Mouse (Mus musculus) ES-E14 (cell line): Measurements from ENCODE around the gene Macf1. TPM values are rescaled to one million over a fixed set of nuclear protein-coding genes. Genes with fewer than 3 reads are reported as not detected.

Experiments used
- DNase-seq: peaks from one replicate; pipeline ENCODE4 v3.0.0-alpha.2; 2013; ENCODE audit warnings: low read depth, low spot score
- H3K27ac ChIP-seq: 2 replicates; pipeline ENCODE4 v1.5.1; 2012; ENCODE audit warnings: low read depth, mild to moderate bottlenecking, low read length, moderate library complexity, mixed read lengths; ENCODE audit not compliant: poor library complexity, insufficient read depth, severe bottlenecking
- H3K36me3 ChIP-seq: 2 replicates; pipeline ENCODE4 v1.6.1; 2012; ENCODE audit warnings: mild to moderate bottlenecking, low read length, moderate library complexity, mixed read lengths; ENCODE audit not compliant: control insufficient read depth, poor library complexity, insufficient read depth, severe bottlenecking
- H3K4me1 ChIP-seq, 2 experiments: fragments of 150-350 bp in 1 of 2; sonication (generic) in 1 of 2; 2 replicates each; pipeline ENCODE4 v1.6.1; 2012; ENCODE audit warnings: low read length in 2 of 2, mild to moderate bottlenecking in 1 of 2, mixed read lengths in 1 of 2; ENCODE audit not compliant: control insufficient read depth in 2 of 2, insufficient read depth in 2 of 2, poor library complexity in 1 of 2
- H3K4me3 ChIP-seq, 2 experiments: fragments of 150-350 bp in 1 of 2; sonication (generic) in 1 of 2; 2 replicates each; pipeline ENCODE4 v1.5.1; 2012; ENCODE audit warnings: low read length in 2 of 2, low read depth in 1 of 2, mild to moderate bottlenecking in 1 of 2, mixed read lengths in 1 of 2; ENCODE audit not compliant: insufficient read depth in 1 of 2, poor library complexity in 1 of 2, severe bottlenecking in 1 of 2
- H3K9ac ChIP-seq: 2 replicates; pipeline ENCODE4 v1.6.1; 2012; ENCODE audit warnings: low read depth, mild to moderate bottlenecking, low read length, mixed read lengths; ENCODE audit not compliant: poor library complexity, insufficient read depth, severe bottlenecking
- H3K9me3 ChIP-seq: fragments of 150-350 bp; sonication (generic); 2 replicates; pipeline ENCODE4 v1.6.1; 2012; ENCODE audit warnings: low read depth, mild to moderate bottlenecking, low read length; ENCODE audit not compliant: control insufficient read depth, insufficient read depth
- CHD2 ChIP-seq: IDR thresholded peaks from 2 replicates; pipeline ENCODE4 v1.6.1; 2014; ENCODE audit warnings: mild to moderate bottlenecking, low read depth, low read length, inconsistent platforms
- HCFC1 ChIP-seq: IDR thresholded peaks from 2 replicates; pipeline ENCODE4 v1.6.1; 2012; ENCODE audit warnings: low read length, inconsistent platforms, borderline replicate concordance; ENCODE audit not compliant: insufficient read depth
- MAFK ChIP-seq: IDR thresholded peaks from 2 replicates; pipeline ENCODE4 v1.6.1; 2014; ENCODE audit warnings: mild to moderate bottlenecking, low read depth, low read length, inconsistent platforms; ENCODE audit not compliant: insufficient read depth
- ZC3H11A ChIP-seq: IDR thresholded peaks from 2 replicates; pipeline ENCODE4 v1.6.1; 2012; ENCODE audit warnings: low read depth, mild to moderate bottlenecking, inconsistent platforms, low read length, borderline replicate concordance
- ZNF384 ChIP-seq: IDR thresholded peaks from 2 replicates; pipeline ENCODE4 v1.6.1; 2012; ENCODE audit warnings: low read depth, low read length, inconsistent platforms
- in situ Hi-C, 2 experiments: fragments of 600-800 bp; cut with MboI; formaldehyde crosslinking; loops; one replicate each; pipeline ENCODE4 v1.15.1; 2025; ENCODE audit warnings: low sequenced_read_pairs in 2 of 2, inconsistent platforms in 1 of 2; ENCODE audit not compliant: unreplicated experiment in 2 of 2
- total RNA-seq: library from RNA; depleted of rRNA; stranded (reverse); fragments of 300-350 nt; gene quantifications from 2 replicates; pipeline ENCODE4 v1.2.3, GENCODE M21; 2012

Gene Macf1
- total RNA-seq, 1 experiment = 277 TPM

GRCm38 (mm10) chr4:123647668-123648067, 36.5 kb downstream of the Macf1 start:
- no peak for DNase-seq
- H3K36me3 ChIP-seq = no peaks in the 10 kb centered on the region
- peaks cover 16 to 17% of the 10 kb centered on the region in 2 experiments for H3K4me1 ChIP-seq
- H3K9ac ChIP-seq = no peak overlapping the region
- in situ Hi-C loops = no loop called here
- H3K4me3 ChIP-seq = no peak overlapping the region
- no peak for TF ChIP-seq CHD2
- TF ChIP-seq ZC3H11A = no peak
- no peak for TF ChIP-seq HCFC1
- no peak for TF ChIP-seq ZNF384
- no peak for TF ChIP-seq MAFK
- no peaks in the 10 kb centered on the region for H3K9me3 ChIP-seq
- no peak overlapping the region for H3K27ac ChIP-seq

GRCm38 (mm10) chr4:123647109-123647508, 37.1 kb downstream of the Macf1 start:
- Histone ChIP-seq H3K4me3 (no peak overlapping the region), H3K9me3 (no peaks in the 10 kb centered on the region), H3K9ac (no peak overlapping the region), H3K36me3 (no peaks in the 10 kb centered on the region), H3K4me1 (peaks cover 18% of the 10 kb centered on the region in 2 experiments), H3K27ac (no peak overlapping the region)
- in situ Hi-C loops = no loop called here
- no peak for DNase-seq
- TF ChIP-seq ZNF384 (no peak), CHD2 (no peak), MAFK (no peak), HCFC1 (no peak), ZC3H11A (no peak)

- H3K4me1 ChIP-seq = peaks cover 11 to 14% of the 10 kb centered on the region in 2 experiments
- no peaks in the 10 kb centered on the region for H3K36me3 ChIP-seq
- no peak overlapping the region for H3K27ac ChIP-seq
- in situ Hi-C loops = no loop called here
- H3K9ac ChIP-seq = no peak overlapping the region
- no peak overlapping the region for H3K4me3 ChIP-seq
- TF ChIP-seq HCFC1 (no peak), CHD2 (no peak), MAFK (no peak), ZNF384 (no peak)
- DNase-seq = no peak
- no peaks in the 10 kb centered on the region for H3K9me3 ChIP-seq
Measured at GRCm38 (mm10) chr4:123645246-123645845, 38.8 kb downstream of the Macf1 start.

- Histone ChIP-seq H3K36me3 (no peaks in the 10 kb centered on the region), H3K9me3 (no peaks in the 10 kb centered on the region), H3K27ac (0 out of 2 replicates have a peak overlapping the region, but pooled peaks have one; percentile 31), H3K4me3 (no peak overlapping the region), H3K9ac (no peak overlapping the region), H3K4me1 (peaks cover 9 to 12% of the 10 kb centered on the region in 2 experiments)
- no peak for DNase-seq
- in situ Hi-C loops = no loop called here
- no peak for TF ChIP-seq CHD2
- TF ChIP-seq ZNF384 = no peak
- no peak for TF ChIP-seq ZC3H11A
- no peak for TF ChIP-seq HCFC1
- TF ChIP-seq MAFK = no peak
Measured at GRCm38 (mm10) chr4:123643561-123643960, 40.6 kb downstream of the Macf1 start.

GRCm38 (mm10) chr4:123642877-123643276, 41.3 kb downstream of the Macf1 start:
- Histone ChIP-seq H3K27ac (no peak overlapping the region; the same call in 1 of the 2 replicates), H3K9me3 (no peaks in the 10 kb centered on the region), H3K36me3 (no peaks in the 10 kb centered on the region), H3K4me1 (peaks cover 9 to 12% of the 10 kb centered on the region in 2 experiments), H3K4me3 (no peak overlapping the region), H3K9ac (no peak overlapping the region)
- TF ChIP-seq HCFC1 (no peak), MAFK (no peak), CHD2 (no peak), ZC3H11A (no peak), ZNF384 (no peak)
- in situ Hi-C loops = no loop called here
- no peak for DNase-seq
